Mouse (Mus musculus): ENCODE results near the gene Zglp1.
"Not testable (repeated sequence)": the region's sequence is repeated elsewhere in the genome, so short reads cannot be mapped to it uniquely, and the experiment has no call there.

The Zglp1 gene

DNA sequence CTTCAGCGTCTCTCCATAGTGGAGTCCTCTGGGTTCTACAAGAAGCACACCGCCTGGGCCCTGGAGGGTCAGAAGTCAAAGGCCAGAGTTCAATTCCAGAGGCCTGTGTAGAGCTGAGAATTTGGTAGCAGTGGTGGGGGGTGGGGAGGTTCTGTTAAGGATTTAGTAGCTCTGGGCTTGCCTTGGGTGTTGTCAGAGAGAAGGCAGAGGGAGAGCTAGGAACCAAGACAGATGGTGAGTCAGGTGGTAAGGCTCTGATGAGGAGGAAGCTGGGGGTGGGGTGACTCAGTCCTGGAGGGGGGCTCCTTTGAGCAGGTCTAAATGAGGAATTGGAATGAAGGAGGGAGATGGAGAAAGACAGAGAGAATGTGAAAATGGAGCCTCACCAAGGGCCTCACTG lies 4.0 kb downstream of the Zglp1 start:
- no peak for DNase-seq

- no peak for DNase-seq
Measured at GRCm38 (mm10) chr9:21051578-21051977, 15.3 kb downstream of the Zglp1 start.

GRCm38 (mm10) chr9:21045235-21045634 lies 21.7 kb downstream of the Zglp1 start:
- DNase-seq: no peak

- DNase-seq: not testable (repeated sequence)
Measured at GRCm38 (mm10) chr9:21044785-21045184, 22.1 kb downstream of the Zglp1 start.

DNA sequence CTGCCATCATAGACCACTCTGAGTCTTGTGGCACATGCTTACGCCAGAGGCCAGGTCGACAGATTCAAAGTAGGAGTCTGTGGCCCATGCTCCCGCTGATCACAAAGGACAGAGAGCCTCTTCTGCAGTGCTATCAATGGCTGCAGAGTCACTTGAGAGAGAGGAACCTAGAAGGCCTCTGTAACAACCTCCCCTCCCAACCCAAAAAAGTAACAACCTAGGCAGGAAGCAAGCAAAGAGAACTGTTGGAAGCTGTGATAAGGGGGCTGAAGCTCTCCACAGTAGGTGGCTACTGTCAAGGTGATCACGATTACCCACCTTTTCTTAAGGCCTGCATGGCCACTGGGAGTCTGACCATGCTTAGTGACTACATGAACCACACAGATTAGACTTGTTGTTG lies 23.3 kb downstream of the Zglp1 start:
- no peak for DNase-seq

DNA sequence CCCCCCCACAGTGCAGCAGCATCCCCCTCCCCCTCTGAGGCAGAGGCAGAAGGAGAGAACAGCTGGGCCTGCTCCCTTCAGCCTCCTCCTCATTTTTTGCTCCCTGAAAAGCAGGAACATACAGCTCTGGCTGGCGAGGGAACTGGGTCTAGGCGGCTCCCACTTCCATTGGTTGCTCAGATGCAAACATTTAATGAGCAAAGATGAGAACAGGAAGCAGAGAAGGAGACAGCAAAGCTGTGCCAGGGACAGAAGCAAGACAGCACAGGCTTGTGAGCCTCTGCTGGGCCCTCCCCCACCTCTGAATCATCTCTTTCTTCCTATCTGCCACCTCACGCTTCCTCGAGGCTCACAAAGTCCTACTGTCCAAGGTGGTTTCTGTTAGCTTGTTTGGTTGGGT lies 25.6 kb downstream of the Zglp1 start:
- no peak for DNase-seq

DNA sequence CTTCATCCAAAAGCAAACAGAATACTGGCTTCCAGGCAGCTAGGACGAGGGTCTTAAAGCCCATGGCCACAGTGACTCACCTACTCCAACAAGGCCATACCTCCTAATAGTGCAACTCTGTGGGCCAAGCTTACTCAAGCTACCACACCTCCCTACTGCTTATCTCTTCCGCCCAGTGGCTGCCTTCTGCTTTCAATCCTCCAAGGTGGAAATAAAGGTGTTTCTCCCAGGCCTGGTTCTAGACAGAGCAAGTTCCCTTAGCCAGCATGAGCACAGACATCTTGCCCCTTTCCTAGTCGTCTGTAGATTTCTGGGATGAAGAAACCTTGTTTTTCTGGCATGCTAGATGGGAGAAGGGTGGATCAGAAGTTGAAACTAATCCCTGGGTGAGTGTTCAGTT lies 27.1 kb downstream of the Zglp1 start:
- no peak for DNase-seq

DNA sequence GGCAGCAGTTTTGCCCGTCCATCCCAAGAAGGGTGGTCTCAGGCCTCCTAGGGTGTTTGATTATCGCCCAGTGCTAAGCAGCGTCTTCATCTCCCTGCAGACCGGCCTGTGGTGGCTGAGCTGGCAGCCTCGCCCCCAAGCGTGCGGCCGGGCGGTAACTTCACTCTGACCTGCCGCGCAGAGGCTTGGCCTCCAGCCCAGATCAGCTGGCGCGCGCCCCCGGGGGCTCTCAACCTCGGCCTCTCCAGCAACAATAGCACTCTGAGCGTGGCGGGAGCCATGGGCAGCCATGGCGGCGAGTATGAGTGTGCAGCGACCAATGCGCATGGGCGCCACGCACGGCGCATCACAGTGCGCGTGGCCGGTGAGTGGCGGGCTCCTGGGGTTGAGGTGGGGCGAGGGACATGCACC lies 29.4 kb downstream of the Zglp1 start:
- no peak for DNase-seq

DNA sequence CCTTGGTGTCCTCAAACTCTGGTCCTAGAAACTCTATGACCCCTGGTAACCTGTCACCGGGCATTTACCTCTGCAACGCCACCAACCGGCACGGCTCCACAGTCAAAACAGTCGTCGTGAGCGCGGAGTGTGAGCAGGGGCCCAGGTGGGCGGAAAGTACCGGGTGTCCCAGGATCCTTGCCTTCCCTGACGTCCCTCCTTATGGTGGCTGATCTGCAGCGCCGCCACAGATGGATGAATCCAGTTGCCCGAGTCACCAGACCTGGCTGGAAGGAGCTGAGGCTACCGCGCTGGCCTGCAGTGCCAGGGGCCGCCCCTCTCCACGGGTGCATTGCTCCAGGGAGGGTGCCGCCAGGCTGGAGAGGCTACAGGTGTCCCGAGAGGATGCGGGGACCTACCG lies 30.2 kb downstream of the Zglp1 start:
- DNase-seq: no peak

DNA sequence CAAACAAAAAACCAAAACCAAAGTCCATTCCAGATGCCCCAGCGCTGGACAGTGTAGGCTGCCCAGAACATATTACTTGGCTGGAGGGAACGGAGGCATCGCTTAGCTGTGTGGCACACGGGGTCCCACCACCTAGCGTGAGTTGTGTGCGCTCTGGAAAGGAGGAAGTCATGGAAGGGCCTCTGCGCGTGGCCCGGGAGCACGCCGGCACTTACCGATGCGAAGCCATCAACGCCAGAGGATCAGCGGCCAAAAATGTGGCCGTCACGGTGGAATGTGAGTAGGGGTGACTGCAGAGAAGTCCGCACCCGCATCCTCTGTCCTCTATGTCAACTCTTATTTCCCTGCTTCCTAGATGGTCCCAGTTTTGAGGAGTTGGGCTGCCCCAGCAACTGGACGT lies 30.7 kb downstream of the Zglp1 start:
- no peak for DNase-seq

GRCm38 (mm10) chr9:21035586-21035985 lies 31.3 kb downstream of the Zglp1 start:
- DNase-seq: no peak

DNA sequence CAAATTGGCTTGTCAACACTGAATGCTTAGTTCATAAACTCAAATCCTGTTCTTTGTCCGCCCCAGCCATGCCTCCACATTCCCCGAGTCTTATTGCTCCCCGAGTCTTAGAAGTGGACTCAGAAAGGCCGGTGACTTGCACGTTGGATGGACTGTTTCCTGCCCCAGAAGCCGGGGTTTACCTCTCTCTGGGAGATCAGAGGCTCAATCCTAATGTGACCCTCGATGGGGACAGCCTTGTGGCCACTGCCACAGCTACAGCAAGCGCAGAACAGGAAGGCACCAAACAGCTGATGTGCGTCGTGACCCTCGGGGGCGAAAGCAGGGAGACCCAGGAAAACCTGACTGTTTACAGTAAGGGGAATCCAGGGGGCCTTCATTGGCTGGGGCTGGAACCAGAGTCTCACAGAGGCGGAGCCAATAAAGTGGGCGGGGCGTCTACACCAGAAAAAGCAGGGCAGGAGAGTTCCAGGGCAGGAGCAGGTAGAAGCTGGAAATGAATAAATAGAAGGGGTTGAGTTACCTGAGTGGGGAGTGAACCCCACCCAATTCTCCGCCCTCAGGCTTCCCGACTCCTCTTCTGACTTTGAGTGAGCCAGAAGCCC lies 32.3 kb downstream of the Zglp1 start:
- no peak for DNase-seq

DNA sequence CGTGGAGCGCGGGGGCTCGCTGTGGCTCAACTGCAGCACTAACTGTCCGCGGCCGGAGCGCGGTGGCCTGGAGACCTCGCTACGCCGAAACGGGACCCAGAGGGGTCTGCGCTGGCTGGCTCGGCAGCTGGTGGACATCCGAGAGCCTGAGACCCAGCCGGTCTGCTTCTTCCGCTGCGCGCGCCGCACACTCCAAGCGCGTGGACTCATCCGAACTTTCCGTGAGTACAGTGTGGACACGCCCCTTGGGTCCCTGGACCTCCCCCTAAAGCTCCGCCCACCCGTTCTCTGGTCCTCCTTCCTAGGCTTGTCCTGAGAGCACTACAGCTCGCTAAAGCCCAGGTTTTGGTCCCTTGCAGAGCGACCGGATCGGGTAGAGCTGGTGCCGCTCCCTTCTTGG lies 33.8 kb downstream of the Zglp1 start:
- peak; percentile 93 to 95 for DNase-seq

GRCm38 (mm10) chr9:21032491-21032890 lies 34.4 kb downstream of the Zglp1 start:
- no peak for DNase-seq

DNA sequence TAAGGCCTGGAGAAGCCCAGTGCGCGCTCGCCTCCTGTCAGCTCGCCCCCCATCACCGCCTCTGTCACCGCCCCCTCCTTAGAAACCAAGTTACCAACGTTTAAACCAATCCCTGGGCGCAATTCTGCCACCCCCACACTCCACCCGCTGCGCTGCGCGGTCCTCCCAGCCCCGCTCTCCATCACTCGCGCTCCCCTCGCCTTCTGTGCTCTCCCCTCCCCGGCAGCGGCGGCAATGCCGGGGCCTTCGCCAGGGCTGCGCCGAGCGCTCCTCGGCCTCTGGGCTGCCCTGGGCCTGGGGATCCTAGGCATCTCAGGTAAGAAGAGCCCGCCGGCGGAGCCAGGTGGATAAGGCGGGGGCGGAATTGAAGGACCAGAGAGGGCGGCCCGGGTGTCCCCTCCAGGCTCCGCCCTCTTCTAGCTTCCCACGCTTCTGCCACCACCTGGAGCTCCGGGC lies 35.0 kb downstream of the Zglp1 start, which contains the start of gene Icam5:
Gene Icam5, plus strand, starts transcription at position 178 of the 456 bp plus-strand sequence.
- peak in 1 of 2 experiments; percentile 50 for DNase-seq

GRCm38 (mm10) chr9:21031251-21031895 lies 35.5 kb downstream of the Zglp1 start:
- peak; percentile 75 to 77 for DNase-seq

DNA sequence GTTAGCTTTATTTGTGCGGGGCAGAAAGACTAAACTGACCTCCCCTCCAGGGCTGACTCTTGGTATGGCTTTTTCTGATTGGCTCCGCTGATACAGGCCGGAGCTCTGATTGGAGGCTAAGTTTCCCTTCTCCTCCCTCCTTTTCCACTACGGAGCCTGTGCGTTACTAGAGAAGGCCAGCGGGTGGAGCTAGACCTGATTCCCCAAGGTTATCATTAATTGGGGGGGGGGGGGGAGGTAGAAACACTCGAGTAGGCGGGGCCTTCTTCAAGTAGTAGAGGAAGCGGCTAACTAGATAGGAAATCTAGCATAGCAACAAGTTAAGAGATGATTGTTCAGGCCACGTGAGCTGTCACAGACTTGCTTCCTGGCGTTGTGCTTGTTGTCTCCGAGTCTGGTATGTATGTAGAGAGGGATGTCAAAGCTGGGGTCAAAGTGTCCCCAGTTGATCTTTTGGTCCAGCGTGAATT lies 36.1 kb downstream of the Zglp1 start:
- peak; percentile 94 to 95 for DNase-seq

- DNase-seq: no peak
Measured at GRCm38 (mm10) chr9:21030055-21030600, 36.8 kb downstream of the Zglp1 start.

DNA sequence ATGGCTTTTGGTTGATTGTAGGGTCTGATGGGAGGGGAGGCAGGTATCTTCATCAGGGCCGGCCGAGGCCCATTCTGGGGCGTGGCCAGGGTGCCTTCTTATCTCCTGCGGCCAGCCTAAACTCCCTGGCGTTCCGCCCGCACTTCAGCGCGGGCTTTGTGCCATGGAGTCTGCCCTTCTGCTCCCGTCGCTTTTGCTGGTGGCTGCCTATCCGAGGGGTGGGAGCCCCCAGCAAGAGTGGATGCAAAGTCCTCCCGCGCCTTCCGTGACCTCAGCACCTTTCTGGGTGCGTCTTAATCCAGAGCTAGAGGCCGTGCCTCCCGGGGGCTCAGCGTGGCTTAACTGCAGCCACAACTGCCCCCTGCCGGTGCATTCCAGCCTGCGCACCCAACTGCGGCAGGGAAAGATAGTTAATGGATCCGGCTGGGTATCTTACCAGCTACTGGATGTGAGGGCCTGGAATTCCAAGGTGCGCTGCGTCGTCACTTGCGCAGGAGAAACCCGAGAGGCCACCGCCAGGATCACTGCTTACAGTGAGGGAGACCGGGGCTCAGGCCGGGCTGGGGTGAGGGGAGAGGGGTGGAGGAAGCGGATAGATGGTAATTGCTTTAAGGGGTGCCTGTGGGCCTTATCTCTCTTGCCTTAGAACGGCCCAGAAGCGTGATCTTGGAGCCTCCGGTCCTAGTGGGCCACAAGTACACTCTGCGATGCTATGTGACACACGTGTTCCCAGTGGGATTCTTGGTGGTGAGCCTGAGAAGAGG lies 37.4 kb downstream of the Zglp1 start, which contains the start of gene Icam4:
Gene Icam4, plus strand, starts transcription at position 83 of the 764 bp plus-strand sequence.
- peak; percentile 88 to 89 for DNase-seq

GRCm38 (mm10) chr9:21028560-21029110 lies 38.3 kb downstream of the Zglp1 start:
- DNase-seq: peak in 1 of 2 experiments; percentile 7

GRCm38 (mm10) chr9:21027774-21028290 lies 39.1 kb downstream of the Zglp1 start:
- DNase-seq: no peak

GRCm38 (mm10) chr9:21026849-21027248 lies 40.0 kb downstream of the Zglp1 start:
- peak in 1 of 2 experiments; percentile 37 for DNase-seq

All from lung, adult 18-20 months (tissue).